Mouse (Mus musculus): ENCODE results near the gene Pcsk6.

DNA sequence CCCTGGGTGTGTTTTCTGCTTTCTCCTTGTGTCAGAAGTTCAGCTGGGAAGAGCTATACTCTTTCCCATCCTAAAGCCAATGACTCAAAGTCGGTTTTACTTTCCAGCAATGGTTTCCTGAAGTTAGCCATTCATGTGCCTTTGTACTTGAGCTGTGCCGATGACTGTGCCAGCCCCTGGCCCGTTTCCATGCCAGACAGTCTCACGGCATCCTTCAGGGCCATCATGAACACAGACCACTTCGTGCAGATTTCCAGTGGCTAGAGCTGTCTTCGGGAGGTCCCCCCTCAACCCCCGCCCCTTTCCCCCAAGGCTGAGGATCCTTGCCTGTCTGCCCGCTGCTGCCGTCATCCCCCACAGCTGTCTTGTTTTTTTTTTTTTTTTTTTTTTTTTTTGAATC is 17.8 kb downstream of the Pcsk6 start:
- TF ChIP-seq POLR2A (IDR thresholded peaks at IDR 0.05; ENCODE audit: insufficient read depth, low read length) (no peak), CTCF (IDR thresholded peaks at IDR 0.05; ENCODE audit: low read depth, low read length) (no peak), EP300 (IDR thresholded peaks at IDR 0.05; ENCODE audit: insufficient read depth, low read depth, low read length) (no peak)

All from ES-Bruce4 (cell line).